Mouse (Mus musculus) layer of hippocampus, postnatal 25 days (tissue): ENCODE data around the gene Dhrs7. TPM values are rescaled to one million over a fixed set of nuclear protein-coding genes. Genes with fewer than 3 reads are reported as not detected.
A peak's percentile ranks its signal among the peaks of the same experiment; 100 is the strongest.

Experiments
- DNase-seq, 2 experiments: peaks; one replicate each; pipeline ENCODE4 v3.0.0; 2022; ENCODE audit warnings: mixed read lengths in 2 of 2, low spot score in 1 of 2; ENCODE audit errors: extremely low spot score in 1 of 2
- total RNA-seq, 2 experiments: library from RNA; stranded (reverse); gene quantifications; 2 replicates each; pipeline ENCODE4 v1.2.3; 2021

Gene Dhrs7
- total RNA-seq, 2 experiments from 2014 or later, result 43.9 to 47.9 TPM

- peak in 1 of 2 experiments; percentile 24 for DNase-seq
These were observed 532 bp downstream of the Dhrs7 start for GRCm38 (mm10) chr12:72664020-72664734.

GRCm38 (mm10) chr12:72655775-72656174 lies 8.9 kb downstream of the Dhrs7 start:
- DNase-seq, result no peak

- peak; percentile 54 to 84 for DNase-seq
These were observed 10.0 kb downstream of the Dhrs7 start for GRCm38 (mm10) chr12:72654698-72655097.

- no peak for DNase-seq
These were observed 14.9 kb downstream of the Dhrs7 start, which contains the start of gene Gm4756 for GRCm38 (mm10) chr12:72649611-72650330. Gene Gm4756 (minus strand): TSS chr12:72649661.

GRCm38 (mm10) chr12:72648921-72649320 lies 15.8 kb downstream of the Dhrs7 start:
- DNase-seq, result no peak

- no peak for DNase-seq
These were observed 26.7 kb downstream of the Dhrs7 start for GRCm38 (mm10) chr12:72638025-72638424.

GRCm38 (mm10) chr12:72628751-72629150 lies 36.0 kb downstream of the Dhrs7 start:
- no peak for DNase-seq

- no peak for DNase-seq
These were observed 41.7 kb downstream of the Dhrs7 start for GRCm38 (mm10) chr12:72622853-72623496.

- DNase-seq, result no peak
These were observed 43.3 kb downstream of the Dhrs7 start for GRCm38 (mm10) chr12:72621441-72621840.

GRCm38 (mm10) chr12:72620856-72621255 lies 43.9 kb downstream of the Dhrs7 start:
- DNase-seq, result no peak

GRCm38 (mm10) chr12:72612053-72612452 lies 52.7 kb downstream of the Dhrs7 start:
- DNase-seq, result no peak

Other genes with a start within 250 kb of the Dhrs7 start
- 1 to 10 TPM; 1.1 to 2.1 TPM for gene Lrrc9, start 223.0 kb downstream of the Dhrs7 start, total RNA-seq
- 10 to 100 TPM; 29.2 to 33.0 TPM for gene Pcnx4, start 128.5 kb downstream of the Dhrs7 start, total RNA-seq
- not detected for gene Gm4756, start 15.2 kb downstream of the Dhrs7 start, total RNA-seq
- gene Ppm1a, start 92.5 kb upstream of the Dhrs7 start, total RNA-seq, result 100 to 1,000 TPM; 236 to 251 TPM